Mouse (Mus musculus): ENCODE measurements around the gene H2-Ab1. TPM values are rescaled to one million over a fixed set of nuclear protein-coding genes. Genes with fewer than 3 reads are reported as not detected.

The H2-Ab1 gene
- 1,609 and 1,701 TPM in 2 replicates for polyA plus RNA-seq (2012; ENCODE audit: insufficient read depth, insufficient read length, missing spikeins)

- H3K4me1 ChIP-seq (ENCODE audit: control insufficient read depth, insufficient read depth, low read length): peaks cover 13% of the 10 kb centered on the region; the same call in 1 of the 2 replicates
- H3K4me3 ChIP-seq (ENCODE audit: insufficient read depth, low read length): no peak within 1 kb of the TSS
- no peak within 1 kb of the TSS for H3K27ac ChIP-seq (ENCODE audit: insufficient read depth, low read depth, low read length)
- TF ChIP-seq POLR2A (IDR thresholded peaks at IDR 0.05; ENCODE audit: borderline replicate concordance, low read depth, low read length): no peak
- no peak for TF ChIP-seq CTCF (IDR thresholded peaks at IDR 0.05; ENCODE audit: low read depth, low read length)
Measured at GRCm38 (mm10) chr17:34257594-34258375, at the start of gene H2-Ab1. TSS of gene H2-Ab1 (plus strand) at chr17:34257689.

- H3K4me1 ChIP-seq (ENCODE audit: control insufficient read depth, insufficient read depth, low read length): peaks cover 6% of the 10 kb centered on the region; the same call in 1 of the 2 replicates
- TF ChIP-seq CTCF (IDR thresholded peaks at IDR 0.05; ENCODE audit: low read depth, low read length): no peak
- no peak for TF ChIP-seq POLR2A (IDR thresholded peaks at IDR 0.05; ENCODE audit: borderline replicate concordance, low read depth, low read length)
Measured at GRCm38 (mm10) chr17:34207866-34208265, 49.6 kb upstream of the H2-Ab1 start.

GRCm38 (mm10) chr17:34208421-34208820 is 49.1 kb upstream of the H2-Ab1 start:
- no peak overlapping the region for H3K27ac ChIP-seq (ENCODE audit: insufficient read depth, low read depth, low read length)
- no peak overlapping the region for H3K4me3 ChIP-seq (ENCODE audit: insufficient read depth, low read length)
- H3K4me1 ChIP-seq (ENCODE audit: control insufficient read depth, insufficient read depth, low read length): peaks cover 6% of the 10 kb centered on the region; the same call in 1 of the 2 replicates
- TF ChIP-seq CTCF (IDR thresholded peaks at IDR 0.05; ENCODE audit: low read depth, low read length): no peak

More at GRCm38 (mm10) chr17:34207866-34208265, 49.6 kb upstream of the H2-Ab1 start:
- H3K4me3 ChIP-seq (ENCODE audit: insufficient read depth, low read length): no peak overlapping the region
- H3K27ac ChIP-seq (ENCODE audit: insufficient read depth, low read depth, low read length): no peak overlapping the region

GRCm38 (mm10) chr17:34209680-34210079 is 47.8 kb upstream of the H2-Ab1 start:
- Histone ChIP-seq H3K4me3 (ENCODE audit: insufficient read depth, low read length) (no peak overlapping the region), H3K27ac (ENCODE audit: insufficient read depth, low read depth, low read length) (no peak overlapping the region), H3K4me1 (ENCODE audit: control insufficient read depth, insufficient read depth, low read length) (peaks cover 6% of the 10 kb centered on the region; the same call in 1 of the 2 replicates)
- TF ChIP-seq CTCF (IDR thresholded peaks at IDR 0.05; ENCODE audit: low read depth, low read length): no peak

GRCm38 (mm10) chr17:34210599-34210998 is 46.9 kb upstream of the H2-Ab1 start:
- Histone ChIP-seq H3K4me1 (ENCODE audit: control insufficient read depth, insufficient read depth, low read length) (0 out of 2 replicates have a peak, but pooled peaks cover 2% of the 10 kb centered on the region), H3K4me3 (ENCODE audit: insufficient read depth, low read length) (no peak overlapping the region), H3K27ac (ENCODE audit: insufficient read depth, low read depth, low read length) (no peak overlapping the region)
- TF ChIP-seq CTCF (IDR thresholded peaks at IDR 0.05; ENCODE audit: low read depth, low read length) (no peak), POLR2A (IDR thresholded peaks at IDR 0.05; ENCODE audit: borderline replicate concordance, low read depth, low read length) (no peak)

- TF ChIP-seq CTCF (IDR thresholded peaks at IDR 0.05; ENCODE audit: low read depth, low read length): no peak
- Histone ChIP-seq H3K27ac (ENCODE audit: insufficient read depth, low read depth, low read length) (no peak overlapping the region), H3K4me1 (ENCODE audit: control insufficient read depth, insufficient read depth, low read length) (no peaks in the 10 kb centered on the region), H3K4me3 (ENCODE audit: insufficient read depth, low read length) (no peak overlapping the region)
Measured at GRCm38 (mm10) chr17:34211746-34212365, 45.6 kb upstream of the H2-Ab1 start.

- H3K4me1 ChIP-seq (ENCODE audit: control insufficient read depth, insufficient read depth, low read length): no peaks in the 10 kb centered on the region
- no peak overlapping the region for H3K4me3 ChIP-seq (ENCODE audit: insufficient read depth, low read length)
- TF ChIP-seq POLR2A (IDR thresholded peaks at IDR 0.05; ENCODE audit: borderline replicate concordance, low read depth, low read length): no peak
- no peak for TF ChIP-seq CTCF (IDR thresholded peaks at IDR 0.05; ENCODE audit: low read depth, low read length)
Measured at GRCm38 (mm10) chr17:34213936-34214335, 43.6 kb upstream of the H2-Ab1 start.

GRCm38 (mm10) chr17:34215176-34215575 is 42.3 kb upstream of the H2-Ab1 start:
- TF ChIP-seq POLR2A (IDR thresholded peaks at IDR 0.05; ENCODE audit: borderline replicate concordance, low read depth, low read length): no peak
- no peak for TF ChIP-seq CTCF (IDR thresholded peaks at IDR 0.05; ENCODE audit: low read depth, low read length)
- Histone ChIP-seq H3K27ac (ENCODE audit: insufficient read depth, low read depth, low read length) (no peak overlapping the region), H3K4me3 (ENCODE audit: insufficient read depth, low read length) (no peak overlapping the region), H3K4me1 (ENCODE audit: control insufficient read depth, insufficient read depth, low read length) (no peaks in the 10 kb centered on the region)

More at GRCm38 (mm10) chr17:34213936-34214335, 43.6 kb upstream of the H2-Ab1 start:
- H3K27ac ChIP-seq (ENCODE audit: insufficient read depth, low read depth, low read length): no peak overlapping the region

GRCm38 (mm10) chr17:34217216-34217928 is 40.1 kb upstream of the H2-Ab1 start:
- H3K4me1 ChIP-seq (ENCODE audit: control insufficient read depth, insufficient read depth, low read length): no peaks in the 10 kb centered on the region
- H3K4me3 ChIP-seq (ENCODE audit: insufficient read depth, low read length): no peak overlapping the region
- TF ChIP-seq POLR2A (IDR thresholded peaks at IDR 0.05; ENCODE audit: borderline replicate concordance, low read depth, low read length) (no peak), CTCF (IDR thresholded peaks at IDR 0.05; ENCODE audit: low read depth, low read length) (no peak)
- no peak overlapping the region for H3K27ac ChIP-seq (ENCODE audit: insufficient read depth, low read depth, low read length)

- no peak overlapping the region for H3K27ac ChIP-seq (ENCODE audit: insufficient read depth, low read depth, low read length)
- no peak overlapping the region for H3K4me3 ChIP-seq (ENCODE audit: insufficient read depth, low read length)
- TF ChIP-seq CTCF (IDR thresholded peaks at IDR 0.05; ENCODE audit: low read depth, low read length) (no peak), POLR2A (IDR thresholded peaks at IDR 0.05; ENCODE audit: borderline replicate concordance, low read depth, low read length) (no peak)
- H3K4me1 ChIP-seq (ENCODE audit: control insufficient read depth, insufficient read depth, low read length): no peaks in the 10 kb centered on the region
Measured at GRCm38 (mm10) chr17:34217986-34218385, 39.5 kb upstream of the H2-Ab1 start.

All from bone marrow macrophage, adult 2 months (primary cell).